Mouse (Mus musculus) lung, postnatal 0 days (tissue): ENCODE measurements around the gene Fkbp14.

Experiments
- CTCF ChIP-seq: IDR thresholded peaks from 2 replicates; pipeline ENCODE4 v1.5.1; 2016; ENCODE audit warnings: antibody characterized with exemption, mild to moderate bottlenecking
- EP300 ChIP-seq: IDR thresholded peaks from 2 replicates; pipeline ENCODE4 v1.6.1; 2016; ENCODE audit warnings: antibody characterized with exemption, mild to moderate bottlenecking, control low read depth

GRCm38 (mm10) chr6:54549311-54549710 lies 47.8 kb downstream of the Fkbp14 start:
- TF ChIP-seq CTCF (no peak), EP300 (no peak)
